Mouse (Mus musculus) megakaryocyte, embryonic 14.5 days (primary cell): ENCODE results near the gene Teddm1a.

Experiments
- FLI1 ChIP-seq: IDR thresholded peaks from 2 replicates; pipeline ENCODE4 v1.6.1; 2012; ENCODE audit warnings: low read length, inconsistent platforms, mixed read lengths
- GATA1 ChIP-seq: IDR thresholded peaks from 3 replicates; pipeline ENCODE4 v1.6.1; 2012; ENCODE audit warnings: mixed read lengths, low read length, inconsistent platforms, borderline replicate concordance

DNA sequence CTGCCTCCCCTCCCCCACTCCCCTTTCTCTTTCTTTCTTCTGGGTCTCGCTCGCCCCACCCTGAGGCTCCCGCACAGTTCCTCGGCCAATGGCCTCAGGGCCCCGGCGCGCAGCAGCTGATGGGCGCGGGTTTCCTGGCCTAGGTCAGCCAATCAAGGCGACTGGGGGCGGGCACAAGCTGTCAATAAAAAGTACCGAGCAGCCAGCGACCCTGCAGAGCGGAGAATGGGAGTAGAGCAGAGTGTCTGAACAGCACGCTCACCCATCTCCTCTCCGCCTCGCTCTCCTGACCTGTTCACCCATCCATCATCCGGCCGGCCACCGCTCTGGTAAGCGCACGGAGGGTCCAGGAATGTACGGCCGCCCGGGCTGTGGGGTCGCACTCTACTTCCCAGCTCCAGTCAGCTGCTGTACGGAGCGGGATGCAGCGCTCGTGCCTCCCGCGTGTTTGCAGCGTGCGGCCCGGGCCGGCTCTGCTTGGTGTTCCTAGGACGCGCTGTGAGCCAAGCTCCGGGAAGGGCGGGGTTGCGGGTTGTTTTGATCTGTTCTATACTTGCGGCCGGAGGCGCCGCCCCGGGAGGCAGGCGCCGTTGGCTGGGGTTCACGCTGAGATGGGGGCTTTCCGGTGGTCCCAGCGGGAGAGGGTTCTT is 8.3 kb downstream of the Teddm1a start, which contains the start of the genes Glul and Teddm2:
- TF ChIP-seq GATA1 (no peak), FLI1 (no peak)
